Mouse (Mus musculus) G1E (cell line): ENCODE results near the gene Cdkal1.

Experiments
- CTCF ChIP-seq: IDR thresholded peaks from 2 replicates; pipeline ENCODE4 v1.5.1; 2012; ENCODE audit warnings: low read depth, low read length, inconsistent platforms, mixed read lengths
- GATA2 ChIP-seq: IDR thresholded peaks from 2 replicates; pipeline ENCODE4 v1.6.1; 2012; ENCODE audit warnings: low read depth, low read length, inconsistent platforms, borderline replicate concordance
- TAL1 ChIP-seq: conservative IDR thresholded peaks from 2 replicates; pipeline ENCODE4 v1.6.1; 2012; ENCODE audit warnings: low read depth, low read length, inconsistent platforms, mixed read lengths

GRCm38 (mm10) chr13:29458385-29458784 lies 397.1 kb downstream of the Cdkal1 start:
- TF ChIP-seq TAL1 (no peak), GATA2 (no peak), CTCF (no peak)
